Mouse (Mus musculus): ENCODE measurements around the gene Nip7.

DNA sequence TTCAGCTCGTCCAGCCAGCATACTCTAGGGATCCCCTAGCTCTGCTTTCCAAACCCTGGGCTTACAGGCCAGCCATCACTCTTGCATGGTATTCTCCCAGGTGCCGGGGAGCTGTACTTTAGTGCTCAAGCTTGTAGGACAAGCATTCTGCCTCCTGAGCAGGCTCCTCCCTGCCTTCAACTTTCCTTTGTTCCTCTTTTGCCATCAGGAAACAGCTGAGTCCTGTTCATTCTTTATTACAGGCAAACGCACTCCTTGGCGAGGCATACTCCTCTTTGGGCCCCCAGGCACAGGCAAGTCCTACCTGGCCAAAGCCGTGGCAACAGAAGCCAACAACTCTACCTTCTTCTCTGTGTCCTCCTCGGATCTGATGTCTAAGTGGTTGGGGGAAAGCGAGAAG is 16.0 kb upstream of the Nip7 start:
- TF ChIP-seq CTCF (IDR thresholded peaks at IDR 0.05; ENCODE audit: control insufficient read depth, insufficient read depth, insufficient replicate concordance, low read depth, low read length): no peak
- no peak for TF ChIP-seq POLR2A (IDR thresholded peaks at IDR 0.05; ENCODE audit: control insufficient read depth, low read depth, low read length)
